Mouse (Mus musculus) CH12.LX (cell line): ENCODE measurements around the gene Vasp. TPM values are rescaled to one million over a fixed set of nuclear protein-coding genes. Genes with fewer than 3 reads are reported as not detected.

Source experiments
- DNase-seq: peaks from one replicate; pipeline ENCODE4 v3.0.0-alpha.2; 2013; ENCODE audit errors: extremely low read depth
- H3K27ac ChIP-seq: 2 replicates; pipeline ENCODE4 v1.5.1; 2012; ENCODE audit warnings: low read depth, mild to moderate bottlenecking, control low read depth, moderate library complexity; ENCODE audit not compliant: insufficient read depth
- H3K27me3 ChIP-seq: replicated peaks from 2 replicates; pipeline ENCODE3; 2012; ENCODE audit warnings: inconsistent platforms
- H3K36me3 ChIP-seq, 2 experiments: replicated peaks in 1 of 2; 2 replicates each; pipeline versions ENCODE3 to v1.6.1; 2012; ENCODE audit warnings: inconsistent platforms in 1 of 2, low read length in 1 of 2, mild to moderate bottlenecking in 1 of 2, mixed read lengths in 1 of 2, moderate library complexity in 1 of 2; ENCODE audit not compliant: control insufficient read depth in 1 of 2, insufficient read depth in 1 of 2
- H3K4me1 ChIP-seq, 2 experiments: 2 replicates each; pipeline ENCODE4 v1.6.1; 2012; ENCODE audit warnings: inconsistent platforms in 1 of 2, moderate library complexity in 1 of 2; ENCODE audit not compliant: insufficient read depth in 2 of 2, control insufficient read depth in 1 of 2
- H3K4me2 ChIP-seq: 2 replicates; pipeline ENCODE4 v1.6.1; 2012; ENCODE audit warnings: low read depth, mild to moderate bottlenecking, control low read depth; ENCODE audit not compliant: poor library complexity, insufficient read depth, severe bottlenecking
- H3K4me3 ChIP-seq, 3 experiments: fragments of 150-350 bp in 1 of 3; sonication (generic) in 1 of 3; replicated peaks in 1 of 3; 2 replicates each; pipeline versions ENCODE3 to v1.5.1; 2011 to 2012; ENCODE audit warnings: low read depth in 2 of 3, low read length in 2 of 3, mild to moderate bottlenecking in 2 of 3, moderate library complexity in 2 of 3, control low read depth in 1 of 3, improper control_type of control experiment in 1 of 3, inconsistent platforms in 1 of 3, mixed read lengths in 1 of 3; ENCODE audit not compliant: poor library complexity in 1 of 3
- H3K79me2 ChIP-seq: replicated peaks from 2 replicates; pipeline ENCODE4 v1.6.1; 2012; ENCODE audit warnings: mild to moderate bottlenecking, moderate library complexity; ENCODE audit not compliant: control insufficient read depth, poor library complexity, insufficient read depth, severe bottlenecking; ENCODE audit errors: extremely low read depth
- H3K9ac ChIP-seq: 2 replicates; pipeline ENCODE4 v1.6.1; 2012; ENCODE audit warnings: low read depth, mild to moderate bottlenecking, control low read depth, moderate library complexity; ENCODE audit not compliant: insufficient read depth
- H3K9me3 ChIP-seq: replicated peaks from 2 replicates; pipeline ENCODE3; 2012; ENCODE audit warnings: low read length, inconsistent platforms, mixed read lengths
- BHLHE40 ChIP-seq: IDR thresholded peaks from 2 replicates; pipeline ENCODE4 v1.6.1; 2011; ENCODE audit warnings: mild to moderate bottlenecking, low read depth, low read length, improper control_type of control experiment
- CTCF ChIP-seq, 2 experiments: IDR thresholded peaks in 1 of 2; conservative IDR thresholded peaks in 1 of 2; 2 replicates each; pipeline ENCODE4 v1.5.1; 2011 to 2012; ENCODE audit warnings: low read depth in 2 of 2, low read length in 2 of 2, improper control_type of control experiment in 1 of 2, inconsistent platforms in 1 of 2, mild to moderate bottlenecking in 1 of 2, moderate library complexity in 1 of 2
- E2F4 ChIP-seq: IDR thresholded peaks from 2 replicates; pipeline ENCODE4 v1.6.1; 2011; ENCODE audit warnings: low read depth, low read length, improper control_type of control experiment; ENCODE audit not compliant: insufficient replicate concordance
- ELF1 ChIP-seq: IDR thresholded peaks from 2 replicates; pipeline ENCODE4 v1.6.1; 2014; ENCODE audit warnings: low read depth, mild to moderate bottlenecking, inconsistent platforms, low read length, improper control_type of control experiment
- ETS1 ChIP-seq: conservative IDR thresholded peaks from 2 replicates; pipeline ENCODE4 v1.6.1; 2012; ENCODE audit warnings: low read depth, mild to moderate bottlenecking, inconsistent platforms, low read length, improper control_type of control experiment, moderate library complexity
- IRF4 ChIP-seq: IDR thresholded peaks from 2 replicates; pipeline ENCODE4 v1.6.1; 2014; ENCODE audit warnings: low read depth, mild to moderate bottlenecking, inconsistent platforms, low read length, improper control_type of control experiment
- JUND ChIP-seq: conservative IDR thresholded peaks from 2 replicates; pipeline ENCODE4 v1.6.1; 2011; ENCODE audit warnings: low read depth, low read length, improper control_type of control experiment
- KAT2A ChIP-seq: IDR thresholded peaks from 2 replicates; pipeline ENCODE4 v1.6.1; 2012; ENCODE audit warnings: low read length, improper control_type of control experiment, inconsistent platforms; ENCODE audit not compliant: insufficient replicate concordance
- MAFK ChIP-seq: IDR thresholded peaks from 2 replicates; pipeline ENCODE4 v1.6.1; 2011; ENCODE audit warnings: low read length, improper control_type of control experiment; ENCODE audit not compliant: insufficient replicate concordance
- MAZ ChIP-seq: IDR thresholded peaks from 2 replicates; pipeline ENCODE4 v1.6.1; 2012; ENCODE audit warnings: low read depth, mild to moderate bottlenecking, inconsistent platforms, low read length, improper control_type of control experiment, moderate library complexity
- MEF2A ChIP-seq: IDR thresholded peaks from 2 replicates; pipeline ENCODE4 v1.6.1; 2014; ENCODE audit warnings: low read depth, mild to moderate bottlenecking, inconsistent platforms, low read length, improper control_type of control experiment, borderline replicate concordance
- MYC ChIP-seq: IDR thresholded peaks from 2 replicates; pipeline ENCODE4 v1.6.1; 2011; ENCODE audit warnings: low read depth, mild to moderate bottlenecking, improper control_type of control experiment, low read length
- NELFE ChIP-seq: IDR thresholded peaks from 2 replicates; pipeline ENCODE4 v1.6.1; 2011; ENCODE audit warnings: low read depth, low read length, improper control_type of control experiment
- RAD21 ChIP-seq: IDR thresholded peaks from 2 replicates; pipeline ENCODE4 v1.6.1; 2011; ENCODE audit warnings: low read depth, mild to moderate bottlenecking, low read length, improper control_type of control experiment, moderate library complexity
- RCOR1 ChIP-seq: conservative IDR thresholded peaks from 2 replicates; pipeline ENCODE4 v1.6.1; 2012; ENCODE audit warnings: low read depth, mild to moderate bottlenecking, inconsistent platforms, low read length, improper control_type of control experiment
- SMC3 ChIP-seq: IDR thresholded peaks from 2 replicates; pipeline ENCODE4 v1.6.1; 2011; ENCODE audit warnings: low read depth, low read length, improper control_type of control experiment
- UBTF ChIP-seq: IDR thresholded peaks from 2 replicates; pipeline ENCODE4 v1.6.1; 2012; ENCODE audit warnings: low read depth, mild to moderate bottlenecking, inconsistent platforms, low read length, improper control_type of control experiment, moderate library complexity
- ZMIZ1 ChIP-seq: IDR thresholded peaks from 2 replicates; pipeline ENCODE4 v1.6.1; 2012; ENCODE audit warnings: low read depth, mild to moderate bottlenecking, inconsistent platforms, low read length, improper control_type of control experiment
- ZNF384 ChIP-seq: IDR thresholded peaks from 2 replicates; pipeline ENCODE4 v1.6.1; 2012; ENCODE audit warnings: low read depth, low read length, improper control_type of control experiment, inconsistent platforms
- dilution Hi-C: fragments of 300-500 bp; cut with MboI; formaldehyde crosslinking; loops from 2 replicates; pipeline ENCODE4 v1.14.3; 2020; ENCODE audit warnings: low sequenced_read_pairs; ENCODE audit not compliant: extremely low pct_unique_long_range_greater_than_20kb, extremely low pct_ligation_motif_present
- in situ Hi-C: fragments of 300-500 bp; cut with MboI; formaldehyde crosslinking; loops from 3 replicates; pipeline ENCODE4 v1.14.3; 2019; ENCODE audit warnings: low sequenced_read_pairs, low pct_ligation_motif_present, low pct_unique_long_range_greater_than_20kb, mixed read lengths
- polyA plus RNA-seq: library from polyadenylated mRNA; unstranded; fragments of >175 nt; gene quantifications from 2 replicates; pipeline ENCODE4 v1.2.1, GENCODE M21; 2012; ENCODE audit warnings: low read depth; ENCODE audit not compliant: insufficient read length
- total RNA-seq, 2 experiments: library from RNA; depleted of rRNA; stranded (reverse); fragments of 300-350 nt in 1 of 2; fragments of >200 nt in 1 of 2; gene quantifications; 2 replicates each; pipeline ENCODE4 v1.2.3; 2012 to 2014

Vasp gene
- total and polyA plus RNA-seq, 3 experiments, result 114 to 191 (median 125) TPM

GRCm38 (mm10) chr7:19305796-19306765 lies 34.5 kb upstream of the Vasp start:
- DNase-seq, result no peak
- in situ Hi-C loops, result loop anchor here (5.0 kb wide), 1 partner anchor 36 kb away; the partner anchor contains the start of gene Ercc1

GRCm38 (mm10) chr7:19305413-19305735 lies 33.8 kb upstream of the Vasp start:
- H3K4me3 ChIP-seq, result no peak overlapping the region
- H3K27me3 ChIP-seq, result peaks cover 68% of the 10 kb centered on the region
- in situ Hi-C loops, result loop anchor here (5.0 kb wide), 1 partner anchor 37 kb away; the partner anchor contains the start of gene Ercc1
- no peaks in the 10 kb centered on the region for H3K79me2 ChIP-seq
- H3K4me1 ChIP-seq, result peaks cover under 1 to 34% of the 10 kb centered on the region in 2 experiments; a peak in 3 of 4 replicates
- H3K9ac ChIP-seq, result no peak overlapping the region
- dilution Hi-C loops, result no loop called here
- no peak overlapping the region for H3K27ac ChIP-seq
- DNase-seq, result no peak
- no peaks in the 10 kb centered on the region for H3K36me3 ChIP-seq
- no peak overlapping the region for H3K4me2 ChIP-seq
- TF ChIP-seq E2F4 (no peak), MEF2A (no peak), SMC3 (peak; percentile 31), UBTF (no peak), KAT2A (no peak), IRF4 (no peak), CTCF (conservative IDR thresholded peaks at IDR 0.05 in 1 of 2, IDR thresholded peaks at IDR 0.05 in 1 of 2; ENCODE audit: low read depth in 2 of 2, low read length in 2 of 2) (peak in 1 of 2 experiments; percentile 31; a peak in 2 of 4 replicates), ELF1 (0 out of 2 replicates have a peak, but pooled peaks have one; percentile 17), MAZ (no peak), MYC (no peak), RAD21 (peak; percentile 7), ZNF384 (no peak), NELFE (no peak), MAFK (no peak)
- no peaks in the 10 kb centered on the region for H3K9me3 ChIP-seq

More at GRCm38 (mm10) chr7:19305796-19306765, 34.5 kb upstream of the Vasp start:
- Histone ChIP-seq H3K9ac (no peak overlapping the region), H3K4me3 (no peak overlapping the region), H3K4me1 (peaks cover 0 to 36% of the 10 kb centered on the region in 2 experiments; a peak in 2 of 4 replicates), H3K27me3 (peaks cover 73% of the 10 kb centered on the region), H3K27ac (no peak overlapping the region), H3K36me3 (no peaks in the 10 kb centered on the region), H3K9me3 (no peaks in the 10 kb centered on the region), H3K4me2 (no peak overlapping the region), H3K79me2 (no peaks in the 10 kb centered on the region)
- dilution Hi-C loops, result no loop called here
- no peak for TF ChIP-seq BHLHE40
- no peak for TF ChIP-seq JUND
- no peak for TF ChIP-seq ZMIZ1
- no peak for TF ChIP-seq RCOR1
- TF ChIP-seq ETS1, result no peak
